Mouse (Mus musculus) midbrain, embryonic 14.5 days (tissue): ENCODE results near the gene Dennd2c. TPM values are rescaled to one million over a fixed set of nuclear protein-coding genes. Genes with fewer than 3 reads are reported as not detected.

Experiments
- ATAC-seq: fragments of 200-750 bp; cut with Nextera tagmentation; 2 replicates; pipeline ENCODE4 v1.8.0; 2017; ENCODE audit warnings: moderate number of reproducible peaks, moderate library complexity; ENCODE audit not compliant: low FRiP score, low TSS enrichment
- DNase-seq: peaks from one replicate; pipeline ENCODE4 v3.0.0-alpha.2; 2015
- H3K27ac ChIP-seq: fragments of 300-500 bp; sonication (generic); replicated peaks from 2 replicates; pipeline ENCODE4 v1.5.1; 2014; ENCODE audit warnings: mild to moderate bottlenecking, low read depth, low read length, moderate library complexity
- H3K27me3 ChIP-seq: fragments of 300-500 bp; sonication (generic); 2 replicates; pipeline ENCODE4 v1.6.1; 2014; ENCODE audit warnings: low read length, control low read depth, mixed read lengths; ENCODE audit not compliant: control insufficient read depth, insufficient read depth
- H3K36me3 ChIP-seq: fragments of 300-500 bp; sonication (generic); 2 replicates; pipeline ENCODE4 v1.6.1; 2014; ENCODE audit warnings: low read length, control low read depth; ENCODE audit not compliant: control insufficient read depth, insufficient read depth
- H3K4me1 ChIP-seq: fragments of 300-500 bp; sonication (generic); 2 replicates; pipeline ENCODE4 v1.6.1; 2014; ENCODE audit warnings: mild to moderate bottlenecking, antibody characterized with exemption, low read length, control low read depth; ENCODE audit not compliant: control insufficient read depth, insufficient read depth
- H3K4me2 ChIP-seq: fragments of 300-500 bp; sonication (generic); 2 replicates; pipeline ENCODE4 v1.6.1; 2014; ENCODE audit warnings: mild to moderate bottlenecking, low read length, moderate library complexity
- H3K4me3 ChIP-seq: fragments of 300-500 bp; sonication (generic); replicated peaks from 2 replicates; pipeline ENCODE4 v1.5.1; 2014; ENCODE audit warnings: low read depth, low read length
- H3K9ac ChIP-seq: fragments of 300-500 bp; sonication (generic); replicated peaks from 2 replicates; pipeline ENCODE4 v1.6.1; 2014; ENCODE audit warnings: mild to moderate bottlenecking, low read length, moderate library complexity
- H3K9me3 ChIP-seq: fragments of 300-500 bp; sonication (generic); 2 replicates; pipeline ENCODE4 v1.6.1; 2016; ENCODE audit warnings: low read length, control low read depth, mixed read lengths; ENCODE audit not compliant: control insufficient read depth
- WGBS: fragments of 180-500 bp; shearing (Covaris S2); extraction: QIAGEN DNeasy Blood & Tissue Kit; methylation state at CpG from one replicate; pipeline ENCODE4 v1.1.7; 2014; 5-methylcytosine and 5-hydroxymethylcytosine counted together
- polyA plus RNA-seq: library from polyadenylated mRNA; unstranded; fragments of >200 nt; fragmentation: Nextera tagmentation; extraction: Ambion mirVana; gene quantifications from 2 replicates; pipeline ENCODE4 v1.2.1, GENCODE M21; 2014

Dennd2c gene
- polyA plus RNA-seq, 1 experiment from 2014 or later, result 0.97 TPM

GRCm38 (mm10) chr3:103100735-103101134 lies 1.7 kb upstream of the Dennd2c start:
- H3K36me3 ChIP-seq, result no peaks in the 10 kb centered on the region

GRCm38 (mm10) chr3:103101194-103101593 lies 1.2 kb upstream of the Dennd2c start:
- Histone ChIP-seq H3K9ac (no peak overlapping the region), H3K4me2 (no peak overlapping the region), H3K4me1 (peaks cover 4% of the 10 kb centered on the region; the same call in 1 of the 2 replicates), H3K27me3 (peaks cover 17% of the 10 kb centered on the region), H3K27ac (no peak overlapping the region), H3K4me3 (no peak overlapping the region), H3K9me3 (no peaks in the 10 kb centered on the region), H3K36me3 (no peaks in the 10 kb centered on the region)
- ATAC-seq (no peak), DNase-seq (no peak)
- WGBS, result 68% methylated on average over 5 of the region's 5 CpGs

More at GRCm38 (mm10) chr3:103100735-103101134, 1.7 kb upstream of the Dennd2c start:
- H3K4me1 ChIP-seq, result peaks cover 4% of the 10 kb centered on the region; the same call in 1 of the 2 replicates
- H3K4me2 ChIP-seq, result no peak overlapping the region
- H3K27me3 ChIP-seq, result peaks cover 17% of the 10 kb centered on the region
- no peaks in the 10 kb centered on the region for H3K9me3 ChIP-seq
- 71% methylated on average over 2 of the region's 2 CpGs for WGBS
- no peak for DNase-seq
- H3K9ac ChIP-seq, result no peak overlapping the region
- no peak overlapping the region for H3K4me3 ChIP-seq
- ATAC-seq, result no peak
- no peak overlapping the region for H3K27ac ChIP-seq

GRCm38 (mm10) chr3:103101909-103102308 lies 495 bp upstream of the Dennd2c start:
- Histone ChIP-seq H3K9me3 (no peaks in the 10 kb centered on the region), H3K4me3 (peak overlapping the region; percentile 43), H3K27ac (no peak overlapping the region), H3K27me3 (peaks cover 17% of the 10 kb centered on the region), H3K4me1 (peaks cover 4% of the 10 kb centered on the region; the same call in 1 of the 2 replicates), H3K4me2 (peak overlapping the region; percentile 75), H3K36me3 (no peaks in the 10 kb centered on the region), H3K9ac (peak overlapping the region; percentile 39; the same call in 1 of the 2 replicates)
- DNase-seq (no peak), ATAC-seq (peak; percentile 47)
- WGBS, result 3% methylated on average over 14 of the region's 14 CpGs

GRCm38 (mm10) chr3:103107565-103108240 lies 5.3 kb downstream of the Dennd2c start:
- no peak overlapping the region for H3K4me2 ChIP-seq
- no peaks in the 10 kb centered on the region for H3K9me3 ChIP-seq
- no peak for DNase-seq
- no peak overlapping the region for H3K9ac ChIP-seq
- no peaks in the 10 kb centered on the region for H3K36me3 ChIP-seq
- no peaks in the 10 kb centered on the region for H3K4me1 ChIP-seq
- H3K27me3 ChIP-seq, result peaks cover 11% of the 10 kb centered on the region
- H3K27ac ChIP-seq, result no peak overlapping the region
- 90% methylated on average over 7 of the region's 7 CpGs for WGBS
- no peak overlapping the region for H3K4me3 ChIP-seq
- no peak for ATAC-seq

- no peak overlapping the region for H3K9ac ChIP-seq
- 86% methylated on average over 5 of the region's 5 CpGs for WGBS
- no peaks in the 10 kb centered on the region for H3K9me3 ChIP-seq
- H3K27ac ChIP-seq, result no peak overlapping the region
- no peak for DNase-seq
- H3K27me3 ChIP-seq, result no peaks in the 10 kb centered on the region
- H3K36me3 ChIP-seq, result no peaks in the 10 kb centered on the region
- no peak overlapping the region for H3K4me2 ChIP-seq
- H3K4me1 ChIP-seq, result no peaks in the 10 kb centered on the region
- no peak overlapping the region for H3K4me3 ChIP-seq
- ATAC-seq, result no peak
Observed at GRCm38 (mm10) chr3:103112216-103112615, 9.8 kb downstream of the Dennd2c start.

- Histone ChIP-seq H3K36me3 (no peaks in the 10 kb centered on the region), H3K9ac (no peak overlapping the region), H3K27ac (no peak overlapping the region), H3K4me3 (no peak overlapping the region), H3K4me2 (no peak overlapping the region), H3K27me3 (no peaks in the 10 kb centered on the region), H3K9me3 (no peaks in the 10 kb centered on the region), H3K4me1 (no peaks in the 10 kb centered on the region)
- DNase-seq, result no peak
- no peak for ATAC-seq
- WGBS, result 84% methylated on average over 3 of the region's 3 CpGs
Observed at GRCm38 (mm10) chr3:103123636-103124035, 21.2 kb downstream of the Dennd2c start.

GRCm38 (mm10) chr3:103126138-103126537 lies 23.7 kb downstream of the Dennd2c start:
- DNase-seq, result no peak

GRCm38 (mm10) chr3:103127177-103127576 lies 24.8 kb downstream of the Dennd2c start:
- 15% methylated on average over 2 of the region's 2 CpGs for WGBS
- no peak for DNase-seq
- Histone ChIP-seq H3K4me2 (no peak overlapping the region), H3K4me1 (no peaks in the 10 kb centered on the region), H3K9me3 (no peaks in the 10 kb centered on the region), H3K9ac (no peak overlapping the region), H3K4me3 (no peak overlapping the region), H3K36me3 (no peaks in the 10 kb centered on the region), H3K27me3 (no peaks in the 10 kb centered on the region), H3K27ac (no peak overlapping the region)
- no peak for ATAC-seq

More at GRCm38 (mm10) chr3:103126138-103126537, 23.7 kb downstream of the Dennd2c start:
- 95% methylated on average over 3 of the region's 3 CpGs for WGBS
- no peak for ATAC-seq
- Histone ChIP-seq H3K36me3 (no peaks in the 10 kb centered on the region), H3K9me3 (no peaks in the 10 kb centered on the region), H3K27ac (no peak overlapping the region), H3K9ac (no peak overlapping the region), H3K4me3 (no peak overlapping the region), H3K27me3 (no peaks in the 10 kb centered on the region), H3K4me2 (no peak overlapping the region), H3K4me1 (no peaks in the 10 kb centered on the region)

GRCm38 (mm10) chr3:103127721-103128120 lies 25.3 kb downstream of the Dennd2c start:
- no peak overlapping the region for H3K4me3 ChIP-seq
- no peaks in the 10 kb centered on the region for H3K9me3 ChIP-seq
- H3K4me2 ChIP-seq, result no peak overlapping the region
- no peak overlapping the region for H3K27ac ChIP-seq
- H3K36me3 ChIP-seq, result no peaks in the 10 kb centered on the region
- H3K9ac ChIP-seq, result no peak overlapping the region
- no peak for ATAC-seq
- 83% methylated on average over 5 of the region's 5 CpGs for WGBS
- no peak for DNase-seq
- H3K27me3 ChIP-seq, result no peaks in the 10 kb centered on the region
- no peaks in the 10 kb centered on the region for H3K4me1 ChIP-seq
